Mouse (Mus musculus): ENCODE measurements around the gene Cntn4. TPM values are rescaled to one million over a fixed set of nuclear protein-coding genes. Genes with fewer than 3 reads are reported as not detected.
A peak's percentile ranks its signal among the peaks of the same experiment; 100 is the strongest.

The Cntn4 gene
- total RNA-seq, 2 experiments from 2014 or later, result not detected

- DNase-seq, result no peak
- intact Hi-C loops (cut with DNase I), result no loop called here
Measured at GRCm38 (mm10) chr6:106078071-106078603, 400.7 kb downstream of the Cntn4 start.

- intact Hi-C loops (cut with DNase I), result no loop called here
Measured at GRCm38 (mm10) chr6:106078629-106079028, 401.2 kb downstream of the Cntn4 start.

GRCm38 (mm10) chr6:106097856-106098255 lies 420.4 kb downstream of the Cntn4 start:
- intact Hi-C loops (cut with DNase I), result no loop called here
- no peak for DNase-seq

More at GRCm38 (mm10) chr6:106078629-106079028, 401.2 kb downstream of the Cntn4 start:
- DNase-seq, result no peak

- DNase-seq, result peak in 1 of 2 experiments; percentile 6
- intact Hi-C loops (cut with DNase I), result no loop called here
Measured at GRCm38 (mm10) chr6:106118523-106119081, 441.1 kb downstream of the Cntn4 start.

GRCm38 (mm10) chr6:106153530-106153929 lies 476.1 kb downstream of the Cntn4 start:
- DNase-seq, result no peak
- intact Hi-C loops (cut with DNase I), result no loop called here

- intact Hi-C loops (cut with DNase I), result no loop called here
- no peak for DNase-seq
Measured at GRCm38 (mm10) chr6:106155362-106155761, 477.9 kb downstream of the Cntn4 start.

GRCm38 (mm10) chr6:106177546-106177945 lies 500.1 kb downstream of the Cntn4 start:
- no peak for DNase-seq
- intact Hi-C loops (cut with DNase I), result no loop called here

GRCm38 (mm10) chr6:106181596-106181995 lies 504.1 kb downstream of the Cntn4 start:
- intact Hi-C loops (cut with DNase I), result no loop called here
- no peak for DNase-seq

- intact Hi-C loops (cut with DNase I), result no loop called here
- DNase-seq, result no peak
Measured at GRCm38 (mm10) chr6:106200974-106201373, 523.5 kb downstream of the Cntn4 start.

GRCm38 (mm10) chr6:106207401-106207800 lies 529.9 kb downstream of the Cntn4 start:
- no peak for DNase-seq
- intact Hi-C loops (cut with DNase I), result no loop called here

GRCm38 (mm10) chr6:106213071-106213470 lies 535.6 kb downstream of the Cntn4 start:
- no peak for DNase-seq
- intact Hi-C loops (cut with DNase I), result no loop called here

- intact Hi-C loops (cut with DNase I), result no loop called here
- DNase-seq, result no peak
Measured at GRCm38 (mm10) chr6:106237046-106237948, 559.8 kb downstream of the Cntn4 start.

GRCm38 (mm10) chr6:106241553-106241952 lies 564.1 kb downstream of the Cntn4 start:
- no peak for DNase-seq
- intact Hi-C loops (cut with DNase I), result no loop called here

- DNase-seq, result no peak
- intact Hi-C loops (cut with DNase I), result no loop called here
Measured at GRCm38 (mm10) chr6:106263396-106263795, 585.9 kb downstream of the Cntn4 start.

GRCm38 (mm10) chr6:106265487-106265886 lies 588.0 kb downstream of the Cntn4 start:
- intact Hi-C loops (cut with DNase I), result no loop called here
- DNase-seq, result no peak

- no peak for DNase-seq
- intact Hi-C loops (cut with DNase I), result no loop called here
Measured at GRCm38 (mm10) chr6:106266304-106266703, 588.8 kb downstream of the Cntn4 start.

- intact Hi-C loops (cut with DNase I), result no loop called here
- no peak for DNase-seq
Measured at GRCm38 (mm10) chr6:106268723-106269122, 591.3 kb downstream of the Cntn4 start.

GRCm38 (mm10) chr6:106277139-106277538 lies 599.7 kb downstream of the Cntn4 start:
- intact Hi-C loops (cut with DNase I), result no loop called here
- DNase-seq, result no peak

- intact Hi-C loops (cut with DNase I), result no loop called here
- no peak for DNase-seq
Measured at GRCm38 (mm10) chr6:106281621-106282020, 604.2 kb downstream of the Cntn4 start.

GRCm38 (mm10) chr6:106283815-106284214 lies 606.4 kb downstream of the Cntn4 start:
- DNase-seq, result no peak
- intact Hi-C loops (cut with DNase I), result no loop called here

- intact Hi-C loops (cut with DNase I), result no loop called here
- DNase-seq, result no peak
Measured at GRCm38 (mm10) chr6:106299451-106299850, 622.0 kb downstream of the Cntn4 start.

GRCm38 (mm10) chr6:106300179-106300578 lies 622.7 kb downstream of the Cntn4 start:
- no peak for DNase-seq
- intact Hi-C loops (cut with DNase I), result no loop called here
